Mouse (Mus musculus) spleen, adult 2 months (tissue): Measurements from ENCODE around the gene Cep112. TPM values are rescaled to one million over a fixed set of nuclear protein-coding genes. Genes with fewer than 3 reads are reported as not detected.

Experiments used
- DNase-seq, 2 experiments: peaks; one replicate each; pipeline versions ENCODE4 v3.0.0 to v3.0.0-alpha.2; 2012 to 2021; ENCODE audit warnings: low spot score in 2 of 2, low read depth in 1 of 2
- H3K27ac ChIP-seq: fragments of 200-500 bp; 2 replicates; pipeline ENCODE4 v1.5.1; 2012; ENCODE audit warnings: low read length, inconsistent platforms; ENCODE audit not compliant: insufficient read depth
- H3K27me3 ChIP-seq: fragments of 200-500 bp; 2 replicates; pipeline ENCODE4 v1.6.1; 2012; ENCODE audit warnings: mild to moderate bottlenecking, moderate library complexity, low read length, inconsistent platforms; ENCODE audit not compliant: control insufficient read depth, insufficient read depth
- H3K36me3 ChIP-seq: fragments of 200-500 bp; 2 replicates; pipeline ENCODE4 v1.6.1; 2012; ENCODE audit warnings: mild to moderate bottlenecking, low read length, inconsistent platforms; ENCODE audit not compliant: control insufficient read depth, insufficient read depth
- H3K4me1 ChIP-seq: fragments of 200-500 bp; 2 replicates; pipeline ENCODE4 v1.6.1; 2011; ENCODE audit warnings: inconsistent platforms; ENCODE audit not compliant: control insufficient read depth, insufficient read depth, insufficient read length
- H3K4me3 ChIP-seq: fragments of 200-500 bp; 2 replicates; pipeline ENCODE4 v1.5.1; 2011; ENCODE audit warnings: mild to moderate bottlenecking, inconsistent platforms; ENCODE audit not compliant: insufficient read depth, insufficient read length; ENCODE audit errors: extremely low read depth
- CTCF ChIP-seq: fragments of 200-500 bp; IDR thresholded peaks from 2 replicates; pipeline ENCODE4 v1.5.1; 2011; ENCODE audit warnings: mild to moderate bottlenecking, inconsistent platforms; ENCODE audit not compliant: insufficient read depth, insufficient read length, insufficient replicate concordance; ENCODE audit errors: extremely low read depth
- POLR2A ChIP-seq: fragments of 200-500 bp; IDR thresholded peaks from 2 replicates; pipeline ENCODE4 v1.6.1; 2011; ENCODE audit warnings: low read depth, low read length, inconsistent platforms
- WGBS: fragments of 180-500 bp; shearing (Covaris S2); methylation state at CpG from one replicate; pipeline ENCODE4 v1.1.7; 2018; 5-methylcytosine and 5-hydroxymethylcytosine counted together
- polyA plus RNA-seq: library from polyadenylated mRNA; depleted of rRNA; stranded (reverse); fragments of >200 nt; gene quantifications from 2 replicates; pipeline ENCODE4 v1.2.3, GENCODE M21; 2012

Gene Cep112
- polyA plus RNA-seq, 1 experiment = 0.29 TPM

- Histone ChIP-seq H3K4me1 (no peaks in the 10 kb centered on the region), H3K36me3 (no peaks in the 10 kb centered on the region), H3K4me3 (no peak overlapping the region), H3K27me3 (no peaks in the 10 kb centered on the region), H3K27ac (no peak overlapping the region)
- WGBS = 89% methylated on average over 1 of the region's 1 CpGs
- no peak for DNase-seq
- TF ChIP-seq CTCF (no peak), POLR2A (no peak)
Measured at GRCm38 (mm10) chr11:108476226-108476625, 51.2 kb downstream of the Cep112 start.

GRCm38 (mm10) chr11:108483976-108484375, 59.0 kb downstream of the Cep112 start:
- Histone ChIP-seq H3K27ac (no peak overlapping the region), H3K27me3 (no peaks in the 10 kb centered on the region), H3K36me3 (no peaks in the 10 kb centered on the region), H3K4me3 (no peak overlapping the region), H3K4me1 (no peaks in the 10 kb centered on the region)
- TF ChIP-seq POLR2A = no peak
- no peak for TF ChIP-seq CTCF
- WGBS = 89% methylated on average over 4 of the region's 4 CpGs
- no peak for DNase-seq

DNA sequence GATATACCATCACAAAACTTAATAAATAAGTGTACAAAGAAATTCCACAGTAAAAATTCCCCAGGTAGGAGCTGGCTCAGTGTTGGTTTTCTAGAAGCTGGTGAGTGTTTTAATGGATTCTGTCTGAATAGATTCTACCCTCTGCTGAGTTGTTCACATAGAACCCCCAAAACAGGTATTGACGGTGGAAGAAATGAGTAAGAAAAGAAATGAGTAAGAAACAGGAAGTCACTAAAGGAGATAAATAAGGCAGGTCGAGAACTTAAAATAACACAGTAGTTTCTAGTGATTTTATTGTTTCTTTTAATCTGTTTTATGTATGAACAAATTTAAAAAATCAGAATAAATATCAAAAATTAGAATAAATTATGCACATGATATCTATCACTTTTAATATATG, 63.3 kb downstream of the Cep112 start:
- no peaks in the 10 kb centered on the region for H3K36me3 ChIP-seq
- H3K27me3 ChIP-seq = no peaks in the 10 kb centered on the region
- 69% methylated on average over 2 of the region's 2 CpGs for WGBS
- TF ChIP-seq POLR2A = no peak
- no peak for TF ChIP-seq CTCF
- no peaks in the 10 kb centered on the region for H3K4me1 ChIP-seq
- DNase-seq = no peak
- no peak overlapping the region for H3K4me3 ChIP-seq
- no peak overlapping the region for H3K27ac ChIP-seq

- no peak overlapping the region for H3K4me3 ChIP-seq
- H3K27ac ChIP-seq = no peak overlapping the region
- 63% methylated on average over 4 of the region's 4 CpGs for WGBS
- no peak for TF ChIP-seq CTCF
- no peak for TF ChIP-seq POLR2A
- H3K4me1 ChIP-seq = no peaks in the 10 kb centered on the region
- DNase-seq = no peak
- H3K36me3 ChIP-seq = no peaks in the 10 kb centered on the region
- H3K27me3 ChIP-seq = no peaks in the 10 kb centered on the region
Measured at GRCm38 (mm10) chr11:108489863-108490262, 64.9 kb downstream of the Cep112 start.

GRCm38 (mm10) chr11:108508190-108508589, 83.2 kb downstream of the Cep112 start:
- WGBS = 87% methylated on average over 5 of the region's 5 CpGs

GRCm38 (mm10) chr11:108527725-108528363, 102.9 kb downstream of the Cep112 start:
- no peak overlapping the region for H3K4me3 ChIP-seq
- 46% methylated on average over 5 of the region's 5 CpGs for WGBS
- H3K27ac ChIP-seq = no peak overlapping the region
- H3K27me3 ChIP-seq = no peaks in the 10 kb centered on the region
- H3K36me3 ChIP-seq = no peaks in the 10 kb centered on the region
- H3K4me1 ChIP-seq = no peaks in the 10 kb centered on the region
- no peak for DNase-seq
- TF ChIP-seq CTCF (no peak), POLR2A (no peak)

More at GRCm38 (mm10) chr11:108508190-108508589, 83.2 kb downstream of the Cep112 start:
- H3K27me3 ChIP-seq = no peaks in the 10 kb centered on the region
- TF ChIP-seq CTCF (no peak), POLR2A (no peak)
- no peak for DNase-seq
- no peak overlapping the region for H3K27ac ChIP-seq
- no peaks in the 10 kb centered on the region for H3K36me3 ChIP-seq
- no peaks in the 10 kb centered on the region for H3K4me1 ChIP-seq
- H3K4me3 ChIP-seq = no peak overlapping the region

GRCm38 (mm10) chr11:108532901-108533300, 107.9 kb downstream of the Cep112 start:
- WGBS = 94% methylated on average over 1 of the region's 1 CpGs
- DNase-seq = no peak
- Histone ChIP-seq H3K4me3 (no peak overlapping the region), H3K27me3 (no peaks in the 10 kb centered on the region), H3K27ac (no peak overlapping the region), H3K4me1 (no peaks in the 10 kb centered on the region), H3K36me3 (no peaks in the 10 kb centered on the region)
- TF ChIP-seq CTCF (no peak), POLR2A (no peak)
